ENCODE assay signal across 9 mouse cellular contexts in genomic region chr2:72219921-72220320, GRCm38 (mm10).
DNase-seq lines count a peak whose midpoint lies in the region; ATAC-seq lines count a peak whose summit lies in the region.
"Had no signal": no experiment of that assay in that cellular context is flagged by ENCODE, and none has a peak within 500 bp of the region (broad histone marks: within the 10 kb centered on the region; RNA-seq: fewer than 3 reads in every experiment).

No protein-coding gene starts in this region.

- no peak overlapping the region for H3K9ac ChIP-seq in intestine, embryonic 14.5 days (ENCODE audit: low read length)
- H3K9ac ChIP-seq in intestine, embryonic 15.5 days: no peak overlapping the region
- H3K9ac ChIP-seq: limb, embryonic 13.5 days had no signal

- H3K27me3 ChIP-seq in intestine, embryonic 14.5 days (replicated peaks; ENCODE audit: control insufficient read depth, insufficient read depth, low read length): no peaks in the 10 kb centered on the region
- H3K27me3 ChIP-seq in intestine, embryonic 15.5 days (replicated peaks): peaks cover 3% of the 10 kb centered on the region; the same call in 1 of the 2 replicates
- no peaks in the 10 kb centered on the region for H3K27me3 ChIP-seq in limb, embryonic 10.5 days (ENCODE audit: low read depth, poor library complexity, severe bottlenecking)

- WGBS in intestine, embryonic 14.5 days: 30% methylated on average over 3 of the region's 3 CpGs
- WGBS in intestine, embryonic 15.5 days: 33% methylated on average over 3 of the region's 3 CpGs
- WGBS in limb, embryonic 10.5 days: 38% methylated on average over 3 of the region's 3 CpGs

- H3K4me2 ChIP-seq in intestine, embryonic 14.5 days (ENCODE audit: low read length): no peak overlapping the region
- no peak overlapping the region for H3K4me2 ChIP-seq in intestine, embryonic 15.5 days (replicated peaks)
- H3K4me2 ChIP-seq: limb, embryonic 13.5 days had no signal

- H3K9me3 ChIP-seq in intestine, embryonic 14.5 days (ENCODE audit: control insufficient read depth, low read length): no peaks in the 10 kb centered on the region
- no peaks in the 10 kb centered on the region for H3K9me3 ChIP-seq in intestine, embryonic 15.5 days
- no peaks in the 10 kb centered on the region for H3K9me3 ChIP-seq in limb, embryonic 10.5 days (replicated peaks)
- H3K9me3 ChIP-seq: limb, embryonic 13.5 days had no signal

- H3K4me1 ChIP-seq in intestine, embryonic 14.5 days (replicated peaks; ENCODE audit: control insufficient read depth, insufficient read depth, low read length): no peaks in the 10 kb centered on the region
- H3K4me1 ChIP-seq in intestine, embryonic 15.5 days (replicated peaks): no peaks in the 10 kb centered on the region
- H3K4me1 ChIP-seq in limb, embryonic 10.5 days: peaks cover 23% of the 10 kb centered on the region; the same call in 1 of the 2 replicates

- H3K4me3 ChIP-seq in intestine, embryonic 14.5 days (ENCODE audit: low read depth, low read length): no peak overlapping the region
- no peak overlapping the region for H3K4me3 ChIP-seq in intestine, embryonic 15.5 days (replicated peaks)
- H3K4me3 ChIP-seq in limb, embryonic 10.5 days: no peak overlapping the region
- H3K4me3 ChIP-seq: limb, embryonic 13.5 days had no signal

- ATAC-seq in intestine, embryonic 14.5 days (replicated peaks; ENCODE audit: low FRiP score, low TSS enrichment, low read depth): no peak
- no peak for ATAC-seq in intestine, embryonic 15.5 days
- no peak for ATAC-seq in granulocyte monocyte progenitor cell, adult 5-6 weeks (replicated peaks; ENCODE audit: poor library complexity, severe bottlenecking)

- H3K36me3 ChIP-seq in intestine, embryonic 14.5 days (ENCODE audit: control insufficient read depth, insufficient read depth, low read length): no peaks in the 10 kb centered on the region
- H3K36me3 ChIP-seq in intestine, embryonic 15.5 days: no peaks in the 10 kb centered on the region
- H3K36me3 ChIP-seq in limb, embryonic 10.5 days: no peaks in the 10 kb centered on the region
- H3K36me3 ChIP-seq: limb, embryonic 13.5 days had no signal

- DNase-seq in intestine, embryonic 14.5 days (ENCODE audit: low spot score): peak; percentile 68
- peak; percentile 65 for DNase-seq in CD4-positive helper T cell, adult 2 months (ENCODE audit: low read depth, low spot score)
- DNase-seq in ZHBTc4 (ENCODE audit: low read depth, low spot score): peak; percentile 76
- DNase-seq in embryo, embryonic 11 days: peak; percentile 67
- peak; percentile 72 for DNase-seq in limb, embryonic 10.5 days (ENCODE audit: low spot score)
- DNase-seq in right cerebral cortex, postnatal 4 days: peak; percentile 72

- H3K27ac ChIP-seq in intestine, embryonic 14.5 days (ENCODE audit: low read depth): no peak overlapping the region
- no peak overlapping the region for H3K27ac ChIP-seq in intestine, embryonic 15.5 days
- no peak overlapping the region for H3K27ac ChIP-seq in limb, embryonic 10.5 days
- H3K27ac ChIP-seq: limb, embryonic 13.5 days had no signal
